Mouse (Mus musculus): ENCODE data around the gene 4930453N24Rik. TPM values are rescaled to one million over a fixed set of nuclear protein-coding genes. Genes with fewer than 3 reads are reported as not detected.

The 4930453N24Rik gene
- total RNA-seq (2014; rRNA removed; ENCODE audit: low replicate concordance) (11.9 and 12.2 TPM in 2 replicates), polyA plus RNA-seq (2015; fragmentation: Nextera tagmentation; extraction: Ambion mirVana) (17.7 and 19.2 TPM in 2 replicates)

- Histone ChIP-seq H3K27me3 (ENCODE audit: control insufficient read depth, insufficient read depth, low read length) (no peaks in the 10 kb centered on the region), H3K4me3 (ENCODE audit: low read depth, low read length) (peak within 1 kb of the TSS; percentile 89), H3K9me3 (replicated peaks; ENCODE audit: control insufficient read depth, low read length) (no peaks in the 10 kb centered on the region), H3K36me3 (replicated peaks; ENCODE audit: control insufficient read depth, insufficient read depth, low read length) (peaks cover 8% of the 10 kb centered on the region; the same call in 1 of the 2 replicates), H3K9ac (replicated peaks; ENCODE audit: low read depth, low read length) (peak within 1 kb of the TSS; percentile 94), H3K27ac (ENCODE audit: low read depth) (peak within 1 kb of the TSS; percentile 92), H3K4me1 (ENCODE audit: control insufficient read depth, insufficient read depth) (peaks cover 6% of the 10 kb centered on the region; the same call in 1 of the 2 replicates), H3K4me2 (ENCODE audit: low read depth, low read length) (peak within 1 kb of the TSS; percentile 67)
- 2% methylated on average over 72 of the region's 72 CpGs for WGBS
- DNase-seq (ENCODE audit: low spot score) (peak; percentile 83), ATAC-seq (ENCODE audit: insufficient read depth, low read depth) (peak; percentile 95)
- no peak for TF ChIP-seq CTCF (IDR thresholded peaks at IDR 0.05; ENCODE audit: low read depth)
- TF ChIP-seq EP300 (IDR thresholded peaks at IDR 0.05; ENCODE audit: low read depth) = peak; percentile 30; the same call in 1 of the 2 replicates
Observed at GRCm38 (mm10) chr16:64770521-64771430, at the start of gene 4930453N24Rik. Gene 4930453N24Rik (minus strand): TSS chr16:64771161.

- WGBS = 98% methylated on average over 3 of the region's 3 CpGs
- no peak for ATAC-seq (ENCODE audit: insufficient read depth, low read depth)
- no peak overlapping the region for H3K4me2 ChIP-seq (ENCODE audit: low read depth, low read length)
- no peaks in the 10 kb centered on the region for H3K4me1 ChIP-seq (ENCODE audit: control insufficient read depth, insufficient read depth)
- no peak overlapping the region for H3K27ac ChIP-seq (ENCODE audit: low read depth)
- no peak for TF ChIP-seq EP300 (IDR thresholded peaks at IDR 0.05; ENCODE audit: low read depth)
- TF ChIP-seq CTCF (IDR thresholded peaks at IDR 0.05; ENCODE audit: low read depth) = no peak
- no peak overlapping the region for H3K9ac ChIP-seq (replicated peaks; ENCODE audit: low read depth, low read length)
- no peak overlapping the region for H3K4me3 ChIP-seq (ENCODE audit: low read depth, low read length)
- peaks cover 12% of the 10 kb centered on the region for H3K36me3 ChIP-seq (replicated peaks; ENCODE audit: control insufficient read depth, insufficient read depth, low read length)
- H3K9me3 ChIP-seq (replicated peaks; ENCODE audit: control insufficient read depth, low read length) = no peaks in the 10 kb centered on the region
- H3K27me3 ChIP-seq (ENCODE audit: control insufficient read depth, insufficient read depth, low read length) = no peaks in the 10 kb centered on the region
- no peak for DNase-seq (ENCODE audit: low spot score)
Observed at GRCm38 (mm10) chr16:64817094-64817765, 46.3 kb upstream of the 4930453N24Rik start.

- H3K27ac ChIP-seq (ENCODE audit: low read depth) = no peak overlapping the region
- ATAC-seq (ENCODE audit: insufficient read depth, low read depth) (no peak), DNase-seq (ENCODE audit: low spot score) (no peak)
- no peaks in the 10 kb centered on the region for H3K4me1 ChIP-seq (ENCODE audit: control insufficient read depth, insufficient read depth)
- no peak overlapping the region for H3K9ac ChIP-seq (replicated peaks; ENCODE audit: low read depth, low read length)
- no peaks in the 10 kb centered on the region for H3K27me3 ChIP-seq (ENCODE audit: control insufficient read depth, insufficient read depth, low read length)
- H3K4me3 ChIP-seq (ENCODE audit: low read depth, low read length) = no peak overlapping the region
- peaks cover 10% of the 10 kb centered on the region for H3K36me3 ChIP-seq (replicated peaks; ENCODE audit: control insufficient read depth, insufficient read depth, low read length)
- no peak for TF ChIP-seq CTCF (IDR thresholded peaks at IDR 0.05; ENCODE audit: low read depth)
- no peaks in the 10 kb centered on the region for H3K9me3 ChIP-seq (replicated peaks; ENCODE audit: control insufficient read depth, low read length)
- 79% methylated on average over 3 of the region's 3 CpGs for WGBS
- no peak overlapping the region for H3K4me2 ChIP-seq (ENCODE audit: low read depth, low read length)
Observed at GRCm38 (mm10) chr16:64803041-64803440, 32.1 kb upstream of the 4930453N24Rik start.

GRCm38 (mm10) chr16:64801638-64802037, 30.7 kb upstream of the 4930453N24Rik start:
- TF ChIP-seq CTCF (IDR thresholded peaks at IDR 0.05; ENCODE audit: low read depth) (no peak), EP300 (IDR thresholded peaks at IDR 0.05; ENCODE audit: low read depth) (no peak)
- Histone ChIP-seq H3K9me3 (replicated peaks; ENCODE audit: control insufficient read depth, low read length) (no peaks in the 10 kb centered on the region), H3K4me1 (ENCODE audit: control insufficient read depth, insufficient read depth) (no peaks in the 10 kb centered on the region), H3K9ac (replicated peaks; ENCODE audit: low read depth, low read length) (no peak overlapping the region), H3K4me2 (ENCODE audit: low read depth, low read length) (no peak overlapping the region), H3K36me3 (replicated peaks; ENCODE audit: control insufficient read depth, insufficient read depth, low read length) (peaks cover 10% of the 10 kb centered on the region), H3K27ac (ENCODE audit: low read depth) (no peak overlapping the region), H3K27me3 (ENCODE audit: control insufficient read depth, insufficient read depth, low read length) (no peaks in the 10 kb centered on the region), H3K4me3 (ENCODE audit: low read depth, low read length) (no peak overlapping the region)
- ATAC-seq (ENCODE audit: insufficient read depth, low read depth) (no peak), DNase-seq (ENCODE audit: low spot score) (no peak)

GRCm38 (mm10) chr16:64800393-64800792, 29.4 kb upstream of the 4930453N24Rik start:
- no peaks in the 10 kb centered on the region for H3K9me3 ChIP-seq (replicated peaks; ENCODE audit: control insufficient read depth, low read length)
- no peak overlapping the region for H3K4me2 ChIP-seq (ENCODE audit: low read depth, low read length)
- ATAC-seq (ENCODE audit: insufficient read depth, low read depth) = no peak

More at GRCm38 (mm10) chr16:64800393-64800792, 29.4 kb upstream of the 4930453N24Rik start:
- no peaks in the 10 kb centered on the region for H3K4me1 ChIP-seq (ENCODE audit: control insufficient read depth, insufficient read depth)
- TF ChIP-seq CTCF (IDR thresholded peaks at IDR 0.05; ENCODE audit: low read depth) = no peak
- no peak for TF ChIP-seq EP300 (IDR thresholded peaks at IDR 0.05; ENCODE audit: low read depth)
- no peak overlapping the region for H3K27ac ChIP-seq (ENCODE audit: low read depth)
- WGBS = 92% methylated on average over 5 of the region's 5 CpGs
- H3K36me3 ChIP-seq (replicated peaks; ENCODE audit: control insufficient read depth, insufficient read depth, low read length) = peaks cover 4% of the 10 kb centered on the region
- H3K9ac ChIP-seq (replicated peaks; ENCODE audit: low read depth, low read length) = no peak overlapping the region
- H3K27me3 ChIP-seq (ENCODE audit: control insufficient read depth, insufficient read depth, low read length) = no peaks in the 10 kb centered on the region
- H3K4me3 ChIP-seq (ENCODE audit: low read depth, low read length) = no peak overlapping the region
- no peak for DNase-seq (ENCODE audit: low spot score)
